Mouse (Mus musculus) G1E (cell line): ENCODE results near the gene Xrcc3.

Source experiments
- CTCF ChIP-seq: IDR thresholded peaks from 2 replicates; pipeline ENCODE4 v1.5.1; 2012; ENCODE audit warnings: low read depth, low read length, inconsistent platforms, mixed read lengths
- GATA2 ChIP-seq: IDR thresholded peaks from 2 replicates; pipeline ENCODE4 v1.6.1; 2012; ENCODE audit warnings: low read depth, low read length, inconsistent platforms, borderline replicate concordance

- no peak for TF ChIP-seq CTCF
- TF ChIP-seq GATA2, result no peak
Measured at GRCm38 (mm10) chr12:111816528-111816927, 2.9 kb upstream of the Xrcc3 start.
